Mouse (Mus musculus) limb, embryonic 14.5 days (tissue): Measurements from ENCODE around the gene Fnip1. TPM values are rescaled to one million over a fixed set of nuclear protein-coding genes. Genes with fewer than 3 reads are reported as not detected.

Source experiments
- ATAC-seq: fragments of 200-750 bp; cut with Nextera tagmentation; 2 replicates; pipeline ENCODE4 v1.8.0; 2017; ENCODE audit warnings: low read depth, moderate number of reproducible peaks, moderate TSS enrichment; ENCODE audit not compliant: low FRiP score
- DNase-seq: peaks from one replicate; pipeline ENCODE4 v3.0.0-alpha.2; 2015; ENCODE audit warnings: low spot score
- H3K27ac ChIP-seq: fragments of 300-500 bp; sonication (generic); replicated peaks from 2 replicates; pipeline ENCODE4 v1.5.1; 2014; ENCODE audit warnings: low read depth, mild to moderate bottlenecking, low read length, moderate library complexity, mixed read lengths
- H3K27me3 ChIP-seq: fragments of 300-500 bp; sonication (generic); 2 replicates; pipeline ENCODE4 v1.6.1; 2014; ENCODE audit warnings: low read length, mixed read lengths; ENCODE audit not compliant: control insufficient read depth, insufficient read depth
- H3K36me3 ChIP-seq: fragments of 300-500 bp; sonication (generic); 2 replicates; pipeline ENCODE4 v1.6.1; 2014; ENCODE audit warnings: mild to moderate bottlenecking, low read length, moderate library complexity, mixed read lengths; ENCODE audit not compliant: control insufficient read depth, insufficient read depth
- H3K4me1 ChIP-seq: fragments of 300-500 bp; sonication (generic); 2 replicates; pipeline ENCODE4 v1.6.1; 2014; ENCODE audit warnings: antibody characterized with exemption, low read length, mixed read lengths; ENCODE audit not compliant: control insufficient read depth, insufficient read depth
- H3K4me2 ChIP-seq: fragments of 300-500 bp; sonication (generic); replicated peaks from 2 replicates; pipeline ENCODE4 v1.6.1; 2014; ENCODE audit warnings: low read depth, mild to moderate bottlenecking, low read length, moderate library complexity; ENCODE audit not compliant: severe bottlenecking
- H3K4me3 ChIP-seq: fragments of 300-500 bp; sonication (generic); replicated peaks from 2 replicates; pipeline ENCODE4 v1.5.1; 2014; ENCODE audit warnings: low read length
- H3K9ac ChIP-seq: fragments of 300-500 bp; sonication (generic); 2 replicates; pipeline ENCODE4 v1.6.1; 2014; ENCODE audit warnings: mild to moderate bottlenecking, low read depth, low read length, moderate library complexity; ENCODE audit not compliant: severe bottlenecking
- H3K9me3 ChIP-seq: fragments of 300-500 bp; sonication (generic); 2 replicates; pipeline ENCODE4 v1.6.1; 2016; ENCODE audit warnings: low read length; ENCODE audit not compliant: control insufficient read depth
- POLR2A ChIP-seq: fragments of 200-500 bp; IDR thresholded peaks from 2 replicates; pipeline ENCODE4 v1.8.0; 2012; ENCODE audit warnings: inconsistent platforms, mild to moderate bottlenecking, moderate library complexity, borderline replicate concordance; ENCODE audit not compliant: insufficient read depth, insufficient read length; ENCODE audit errors: extremely low read depth
- WGBS: fragments of 180-500 bp; shearing (Covaris S2); extraction: QIAGEN DNeasy Blood & Tissue Kit; methylation state at CpG from one replicate; pipeline ENCODE4 v1.1.7; 2014; 5-methylcytosine and 5-hydroxymethylcytosine counted together
- polyA plus RNA-seq, 2 experiments: library from polyadenylated mRNA; depleted of rRNA in 1 of 2; stranded (reverse) in 1 of 2; unstranded in 1 of 2; fragments of >200 nt; fragmentation: Nextera tagmentation in 1 of 2; extraction: Ambion mirVana in 1 of 2; gene quantifications; 2 replicates each; pipeline versions ENCODE4 v1.2.1 to v1.2.3; 2012 to 2014

The Fnip1 gene
- polyA plus RNA-seq, 2 experiments, result 9.7 to 13.4 TPM

DNA sequence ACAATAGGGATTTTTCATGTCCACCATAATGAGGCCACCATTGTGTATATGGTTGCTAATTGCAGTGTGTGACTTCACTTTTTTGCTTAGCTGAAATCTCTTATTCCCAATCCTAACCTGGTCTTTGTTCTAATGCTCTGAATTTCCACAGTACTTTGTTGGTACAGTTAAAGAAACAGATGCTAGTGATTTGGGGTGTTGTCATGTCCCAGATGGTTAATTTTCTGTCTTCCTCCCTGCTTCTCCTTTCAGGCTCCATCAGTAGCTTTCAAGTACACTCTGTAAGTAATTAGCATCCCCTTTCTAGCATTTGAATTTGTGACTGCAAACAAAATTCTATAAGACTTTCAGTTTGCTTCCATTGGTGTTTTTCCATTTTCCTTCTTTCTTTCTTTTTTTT lies 102.3 kb downstream of the Fnip1 start:
- Histone ChIP-seq H3K27me3 (no peaks in the 10 kb centered on the region), H3K4me2 (no peak overlapping the region), H3K27ac (no peak overlapping the region), H3K36me3 (no peaks in the 10 kb centered on the region), H3K9me3 (no peaks in the 10 kb centered on the region), H3K9ac (no peak overlapping the region), H3K4me1 (no peaks in the 10 kb centered on the region), H3K4me3 (no peak overlapping the region)
- TF ChIP-seq POLR2A, result no peak
- no peak for ATAC-seq
- DNase-seq, result no peak

GRCm38 (mm10) chr11:54542414-54542813 lies 104.4 kb downstream of the Fnip1 start:
- Histone ChIP-seq H3K4me1 (no peaks in the 10 kb centered on the region), H3K27me3 (no peaks in the 10 kb centered on the region), H3K9me3 (no peaks in the 10 kb centered on the region), H3K9ac (no peak overlapping the region), H3K27ac (no peak overlapping the region), H3K36me3 (no peaks in the 10 kb centered on the region), H3K4me3 (no peak overlapping the region), H3K4me2 (no peak overlapping the region)
- no peak for TF ChIP-seq POLR2A
- ATAC-seq (no peak), DNase-seq (no peak)

GRCm38 (mm10) chr11:54554970-54555369 lies 117.0 kb downstream of the Fnip1 start:
- H3K9ac ChIP-seq, result no peak overlapping the region
- no peak for TF ChIP-seq POLR2A
- 86% methylated on average over 2 of the region's 2 CpGs for WGBS

DNA sequence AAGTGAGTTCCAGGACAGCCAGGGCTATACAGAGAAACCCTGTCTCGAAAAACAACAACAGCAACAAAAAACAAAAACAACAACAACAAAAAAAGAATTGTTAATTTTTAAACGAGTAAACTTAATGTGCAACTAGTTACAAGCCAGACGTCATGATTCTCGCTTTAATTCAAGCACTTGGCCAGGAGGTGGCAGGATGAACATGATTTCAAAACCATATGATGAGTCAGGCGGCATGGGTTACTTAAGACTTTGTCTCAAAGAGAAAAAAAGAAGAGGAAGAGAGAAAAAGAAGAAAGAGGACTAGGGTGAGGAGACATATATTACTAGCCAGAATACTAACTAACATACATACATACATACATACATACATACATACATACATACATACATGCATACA lies 124.8 kb downstream of the Fnip1 start:
- H3K27me3 ChIP-seq, result no peaks in the 10 kb centered on the region
- no peaks in the 10 kb centered on the region for H3K36me3 ChIP-seq
- 82% methylated on average over 5 of the region's 5 CpGs for WGBS
- DNase-seq (no peak), ATAC-seq (no peak)
- H3K4me1 ChIP-seq, result no peaks in the 10 kb centered on the region
- H3K4me2 ChIP-seq, result no peak overlapping the region
- no peaks in the 10 kb centered on the region for H3K9me3 ChIP-seq
- H3K9ac ChIP-seq, result no peak overlapping the region
- H3K4me3 ChIP-seq, result no peak overlapping the region
- no peak for TF ChIP-seq POLR2A
- H3K27ac ChIP-seq, result no peak overlapping the region

More at GRCm38 (mm10) chr11:54554970-54555369, 117.0 kb downstream of the Fnip1 start:
- Histone ChIP-seq H3K4me2 (no peak overlapping the region), H3K27ac (no peak overlapping the region), H3K36me3 (no peaks in the 10 kb centered on the region), H3K9me3 (no peaks in the 10 kb centered on the region), H3K27me3 (no peaks in the 10 kb centered on the region), H3K4me1 (no peaks in the 10 kb centered on the region), H3K4me3 (no peak overlapping the region)
- DNase-seq (no peak), ATAC-seq (no peak)

Other genes with a start within 250 kb of the Fnip1 start
- not detected in 2 replicates for gene Csf2, start 188.5 kb upstream of the Fnip1 start, polyA plus RNA-seq (2012; rRNA removed)
- gene Csf2, start 188.5 kb upstream of the Fnip1 start, polyA plus RNA-seq (2014; fragmentation: Nextera tagmentation; extraction: Ambion mirVana), result not detected in 2 replicates
- not detected in 2 replicates for gene Il3, start 170.9 kb upstream of the Fnip1 start, polyA plus RNA-seq (2012; rRNA removed)
- gene Il3, start 170.9 kb upstream of the Fnip1 start, polyA plus RNA-seq (2014; fragmentation: Nextera tagmentation; extraction: Ambion mirVana), result not detected in 2 replicates
- 0.91 and 1.2 TPM in 2 replicates for gene Acsl6, start 134.4 kb upstream of the Fnip1 start, polyA plus RNA-seq (2012; rRNA removed)
- 0.47 and 0.72 TPM in 2 replicates for gene Acsl6, start 134.4 kb upstream of the Fnip1 start, polyA plus RNA-seq (2014; fragmentation: Nextera tagmentation; extraction: Ambion mirVana)
- not detected in 2 replicates for gene Meikin, start 67.5 kb upstream of the Fnip1 start, polyA plus RNA-seq (2012; rRNA removed)
- gene Meikin, start 67.5 kb upstream of the Fnip1 start, polyA plus RNA-seq (2014; fragmentation: Nextera tagmentation; extraction: Ambion mirVana), result not detected in 2 replicates
- 13.8 and 17.5 TPM in 2 replicates for gene Rapgef6, start 84.6 kb downstream of the Fnip1 start, polyA plus RNA-seq (2012; rRNA removed)
- gene Rapgef6, start 84.6 kb downstream of the Fnip1 start, polyA plus RNA-seq (2014; fragmentation: Nextera tagmentation; extraction: Ambion mirVana), result 26.6 and 27.7 TPM in 2 replicates